Mouse (Mus musculus): ENCODE data around the gene Apof. TPM values are rescaled to one million over a fixed set of nuclear protein-coding genes. Genes with fewer than 3 reads are reported as not detected.

The Apof gene
- polyA plus RNA-seq, 2 experiments, result 61.3 to 73.7 TPM

GRCm38 (mm10) chr10:128310902-128311301, 42.4 kb downstream of the Apof start:
- H3K27ac ChIP-seq, result no peak overlapping the region
- no peak overlapping the region for H3K4me2 ChIP-seq (ENCODE audit: low read depth)
- no peak for ATAC-seq (ENCODE audit: insufficient read depth)
- H3K36me3 ChIP-seq (replicated peaks; ENCODE audit: control insufficient read depth, insufficient read depth, low read depth), result peaks cover 19% of the 10 kb centered on the region
- H3K4me1 ChIP-seq (replicated peaks; ENCODE audit: control insufficient read depth in 2 of 2, insufficient read depth in 2 of 2, low read length in 1 of 2), result no peaks in the 10 kb centered on the region
- 54% methylated on average over 4 of the region's 4 CpGs for WGBS (ENCODE audit: insufficient replicate concordance)
- H3K27me3 ChIP-seq (ENCODE audit: control insufficient read depth, insufficient read depth, low read length), result no peaks in the 10 kb centered on the region
- no peak for TF ChIP-seq EP300 (IDR thresholded peaks at IDR 0.05; ENCODE audit: low read depth)
- TF ChIP-seq CTCF (IDR thresholded peaks at IDR 0.05; ENCODE audit: low read depth), result no peak
- no peaks in the 10 kb centered on the region for H3K9me3 ChIP-seq (ENCODE audit: control insufficient read depth, low read length)
- no peak for DNase-seq (ENCODE audit: low read depth in 3 of 3, low spot score in 3 of 3)
- no peak overlapping the region for H3K9ac ChIP-seq (replicated peaks)
- no peak overlapping the region for H3K4me3 ChIP-seq (ENCODE audit: insufficient read depth in 1 of 2, low read depth in 2 of 2, low read length in 2 of 2)

DNA sequence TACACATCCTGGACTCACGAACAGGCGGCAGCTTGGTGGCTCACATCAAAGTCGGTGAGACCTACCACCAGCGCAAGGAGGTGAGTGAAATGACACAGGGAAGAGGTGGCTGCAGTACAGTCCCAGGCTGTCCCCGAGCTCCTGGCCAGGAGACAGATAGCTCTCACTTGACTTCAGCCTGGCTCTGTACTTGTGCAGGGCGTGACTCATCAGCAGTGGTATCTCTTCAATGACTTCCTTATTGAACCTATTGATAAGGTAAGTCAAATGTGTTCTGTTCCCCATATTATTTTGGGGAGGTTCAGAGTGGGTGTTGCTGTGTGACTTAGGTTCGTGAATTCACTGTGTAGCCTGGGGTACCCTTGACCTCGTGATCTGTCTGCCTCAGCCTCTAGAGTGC, 47.1 kb downstream of the Apof start:
- ATAC-seq (ENCODE audit: insufficient read depth) (peak; percentile 32; the same call in 1 of the 2 replicates), DNase-seq (ENCODE audit: low read depth in 3 of 3, low spot score in 3 of 3) (no peak)
- no peak overlapping the region for H3K9ac ChIP-seq (replicated peaks)
- H3K27ac ChIP-seq, result no peak overlapping the region
- H3K27me3 ChIP-seq (ENCODE audit: control insufficient read depth, insufficient read depth, low read length), result no peaks in the 10 kb centered on the region
- H3K4me2 ChIP-seq (ENCODE audit: low read depth), result no peak overlapping the region
- H3K4me3 ChIP-seq (ENCODE audit: insufficient read depth in 1 of 2, low read depth in 2 of 2, low read length in 2 of 2), result no peak overlapping the region
- TF ChIP-seq EP300 (IDR thresholded peaks at IDR 0.05; ENCODE audit: low read depth), result no peak
- TF ChIP-seq CTCF (IDR thresholded peaks at IDR 0.05; ENCODE audit: low read depth), result no peak
- H3K9me3 ChIP-seq (ENCODE audit: control insufficient read depth, low read length), result no peaks in the 10 kb centered on the region
- H3K36me3 ChIP-seq (replicated peaks; ENCODE audit: control insufficient read depth, insufficient read depth, low read depth), result peaks cover 48% of the 10 kb centered on the region
- WGBS (ENCODE audit: insufficient replicate concordance), result 67% methylated on average over 8 of the region's 8 CpGs
- no peaks in the 10 kb centered on the region for H3K4me1 ChIP-seq (replicated peaks; ENCODE audit: control insufficient read depth in 2 of 2, insufficient read depth in 2 of 2, low read length in 1 of 2)

Other genes starting within 250 kb of the Apof start
- 160 and 272 TPM in 2 replicates for gene Naca, start 233.1 kb upstream of the Apof start, polyA plus RNA-seq (2012; rRNA removed)
- 519 and 530 TPM in 2 replicates for gene Naca, start 233.1 kb upstream of the Apof start, polyA plus RNA-seq (2014; fragmentation: Nextera tagmentation; extraction: Ambion mirVana)
- gene Ptges3, start 209.7 kb upstream of the Apof start, polyA plus RNA-seq (2012; rRNA removed), result 20.9 and 40.1 TPM in 2 replicates
- 233 and 244 TPM in 2 replicates for gene Ptges3, start 209.7 kb upstream of the Apof start, polyA plus RNA-seq (2014; fragmentation: Nextera tagmentation; extraction: Ambion mirVana)
- 910 and 999 TPM in 2 replicates for gene Atp5b, start 185.4 kb upstream of the Apof start, polyA plus RNA-seq (2012; rRNA removed)
- 1,823 and 1,877 TPM in 2 replicates for gene Atp5b, start 185.4 kb upstream of the Apof start, polyA plus RNA-seq (2014; fragmentation: Nextera tagmentation; extraction: Ambion mirVana)
- 9.5 TPM in 2 replicates for gene Baz2a, start 177.1 kb upstream of the Apof start, polyA plus RNA-seq (2012; rRNA removed)
- gene Baz2a, start 177.1 kb upstream of the Apof start, polyA plus RNA-seq (2014; fragmentation: Nextera tagmentation; extraction: Ambion mirVana), result 9.1 and 10.3 TPM in 2 replicates
- gene Rbms2, start 88.4 kb upstream of the Apof start, polyA plus RNA-seq (2012; rRNA removed), result 8.0 and 9.5 TPM in 2 replicates
- gene Rbms2, start 88.4 kb upstream of the Apof start, polyA plus RNA-seq (2014; fragmentation: Nextera tagmentation; extraction: Ambion mirVana), result 4.5 and 6.1 TPM in 2 replicates
- 4.2 and 5.5 TPM in 2 replicates for gene Gls2, start 74.2 kb upstream of the Apof start, polyA plus RNA-seq (2012; rRNA removed)
- gene Gls2, start 74.2 kb upstream of the Apof start, polyA plus RNA-seq (2014; fragmentation: Nextera tagmentation; extraction: Ambion mirVana), result 3.7 and 4.4 TPM in 2 replicates
- 12.9 and 14.2 TPM in 2 replicates for gene Spryd4, start 56.9 kb upstream of the Apof start, polyA plus RNA-seq (2012; rRNA removed)
- gene Spryd4, start 56.9 kb upstream of the Apof start, polyA plus RNA-seq (2014; fragmentation: Nextera tagmentation; extraction: Ambion mirVana), result 20.8 and 21.4 TPM in 2 replicates
- gene Mip, start 42.8 kb upstream of the Apof start, polyA plus RNA-seq (2012; rRNA removed), result 0.02 TPM in 2 replicates
- not detected in 2 replicates for gene Mip, start 42.8 kb upstream of the Apof start, polyA plus RNA-seq (2014; fragmentation: Nextera tagmentation; extraction: Ambion mirVana)
- gene Timeless, start 36.6 kb upstream of the Apof start, polyA plus RNA-seq (2012; rRNA removed), result 8.1 and 12.9 TPM in 2 replicates
- gene Timeless, start 36.6 kb upstream of the Apof start, polyA plus RNA-seq (2014; fragmentation: Nextera tagmentation; extraction: Ambion mirVana), result 23.3 and 23.4 TPM in 2 replicates
- 0.73 and 1.1 TPM in 2 replicates for gene Apon, start 14.6 kb upstream of the Apof start, polyA plus RNA-seq (2012; rRNA removed)
- 0.52 and 0.58 TPM in 2 replicates for gene Apon, start 14.6 kb upstream of the Apof start, polyA plus RNA-seq (2014; fragmentation: Nextera tagmentation; extraction: Ambion mirVana)
- 5.9 and 6.4 TPM in 2 replicates for gene Stat2, start 1.9 kb downstream of the Apof start, polyA plus RNA-seq (2012; rRNA removed)
- gene Stat2, start 1.9 kb downstream of the Apof start, polyA plus RNA-seq (2014; fragmentation: Nextera tagmentation; extraction: Ambion mirVana), result 4.2 and 5.4 TPM in 2 replicates
- gene Il23a, start 30.1 kb downstream of the Apof start, polyA plus RNA-seq (2012; rRNA removed), result 0.06 and 0.08 TPM in 2 replicates
- not detected in 2 replicates for gene Il23a, start 30.1 kb downstream of the Apof start, polyA plus RNA-seq (2014; fragmentation: Nextera tagmentation; extraction: Ambion mirVana)
- 11.5 and 13.3 TPM in 2 replicates for gene Pan2, start 34.7 kb downstream of the Apof start, polyA plus RNA-seq (2012; rRNA removed)
- gene Pan2, start 34.7 kb downstream of the Apof start, polyA plus RNA-seq (2014; fragmentation: Nextera tagmentation; extraction: Ambion mirVana), result 10.1 and 11.5 TPM in 2 replicates
- 23.8 and 38.8 TPM in 2 replicates for gene Cnpy2, start 53.8 kb downstream of the Apof start, polyA plus RNA-seq (2012; rRNA removed)
- gene Cnpy2, start 53.8 kb downstream of the Apof start, polyA plus RNA-seq (2014; fragmentation: Nextera tagmentation; extraction: Ambion mirVana), result 92.7 and 98.3 TPM in 2 replicates
- 71.6 and 80.5 TPM in 2 replicates for gene Cs, start 69.1 kb downstream of the Apof start, polyA plus RNA-seq (2012; rRNA removed)
- gene Cs, start 69.1 kb downstream of the Apof start, polyA plus RNA-seq (2014; fragmentation: Nextera tagmentation; extraction: Ambion mirVana), result 117 and 126 TPM in 2 replicates
- gene Coq10a, start 100.3 kb downstream of the Apof start, polyA plus RNA-seq (2012; rRNA removed), result 6.5 and 7.7 TPM in 2 replicates
- gene Coq10a, start 100.3 kb downstream of the Apof start, polyA plus RNA-seq (2014; fragmentation: Nextera tagmentation; extraction: Ambion mirVana), result 4.7 and 5.0 TPM in 2 replicates
- gene Ankrd52, start 108.4 kb downstream of the Apof start, polyA plus RNA-seq (2012; rRNA removed), result 7.4 and 7.7 TPM in 2 replicates
- 4.3 and 5.5 TPM in 2 replicates for gene Ankrd52, start 108.4 kb downstream of the Apof start, polyA plus RNA-seq (2014; fragmentation: Nextera tagmentation; extraction: Ambion mirVana)
- gene Slc39a5, start 132.6 kb downstream of the Apof start, polyA plus RNA-seq (2012; rRNA removed), result 33.0 and 40.8 TPM in 2 replicates
- 37.6 and 40.7 TPM in 2 replicates for gene Slc39a5, start 132.6 kb downstream of the Apof start, polyA plus RNA-seq (2014; fragmentation: Nextera tagmentation; extraction: Ambion mirVana)
- 24.2 and 25.4 TPM in 2 replicates for gene Nabp2, start 142.8 kb downstream of the Apof start, polyA plus RNA-seq (2012; rRNA removed)
- gene Nabp2, start 142.8 kb downstream of the Apof start, polyA plus RNA-seq (2014; fragmentation: Nextera tagmentation; extraction: Ambion mirVana), result 45.4 and 48.7 TPM in 2 replicates
- gene Rnf41, start 143.0 kb downstream of the Apof start, polyA plus RNA-seq (2012; rRNA removed), result 5.0 and 5.9 TPM in 2 replicates
- 4.8 and 6.2 TPM in 2 replicates for gene Rnf41, start 143.0 kb downstream of the Apof start, polyA plus RNA-seq (2014; fragmentation: Nextera tagmentation; extraction: Ambion mirVana)
- 23.2 and 29.8 TPM in 2 replicates for gene Smarcc2, start 190.6 kb downstream of the Apof start, polyA plus RNA-seq (2012; rRNA removed)
- gene Smarcc2, start 190.6 kb downstream of the Apof start, polyA plus RNA-seq (2014; fragmentation: Nextera tagmentation; extraction: Ambion mirVana), result 27.7 and 32.8 TPM in 2 replicates
- 429 and 654 TPM in 2 replicates for gene Myl6, start 225.5 kb downstream of the Apof start, polyA plus RNA-seq (2012; rRNA removed)
- gene Myl6, start 225.5 kb downstream of the Apof start, polyA plus RNA-seq (2014; fragmentation: Nextera tagmentation; extraction: Ambion mirVana), result 490 and 506 TPM in 2 replicates
- gene Myl6b, start 230.0 kb downstream of the Apof start, polyA plus RNA-seq (2012; rRNA removed), result 1.2 and 1.5 TPM in 2 replicates
- 0.72 and 1.3 TPM in 2 replicates for gene Myl6b, start 230.0 kb downstream of the Apof start, polyA plus RNA-seq (2014; fragmentation: Nextera tagmentation; extraction: Ambion mirVana)